8 mouse cellular contexts compared by ENCODE assay signal in genomic region chr1:151344283-151345108, GRCm38 (mm10). TPM values are rescaled to one million over a fixed set of nuclear protein-coding genes. Genes with fewer than 3 reads are reported as not detected.
DNase-seq lines count a peak whose midpoint lies in the region; ATAC-seq lines count a peak whose summit lies in the region.

TSS of gene Ivns1abp (plus strand) at chr1:151344477.

- DNase-seq in WW6 (ENCODE audit: low read depth, low spot score), result peak; percentile 88
- DNase-seq in cerebellum, postnatal 4 days (ENCODE audit: low spot score in 2 of 2), result peak; percentile 92 to 96
- DNase-seq in gastrocnemius, adult 18-20 months (ENCODE audit: low spot score), result peak; percentile 98
- DNase-seq in left cerebral cortex, adult 18-20 months (ENCODE audit: low spot score in 2 of 2), result peak; percentile 95 to 99
- peak; percentile 98 for DNase-seq in right cerebral cortex, adult 18-20 months
- peak; percentile 87 for DNase-seq in urinary bladder, postnatal 10 days (ENCODE audit: low spot score)

- peak within 1 kb of the TSS; percentile 96 for H3K27ac ChIP-seq in hindbrain, embryonic 16.5 days (ENCODE audit: low read depth, low read length)
- H3K27ac ChIP-seq in macrophage, result peak within 1 kb of the TSS; percentile 90

- H3K4me3 ChIP-seq in hindbrain, embryonic 16.5 days (ENCODE audit: low read length), result peak within 1 kb of the TSS; percentile 88
- peak within 1 kb of the TSS; percentile 64 for H3K4me3 ChIP-seq in macrophage (ENCODE audit: inconsistent target)

- H3K9ac ChIP-seq in hindbrain, embryonic 16.5 days (ENCODE audit: low read depth, low read length), result peak within 1 kb of the TSS; percentile 98

- H3K36me3 ChIP-seq in hindbrain, embryonic 16.5 days (ENCODE audit: control insufficient read depth, insufficient read depth, low read length), result no peaks in the 10 kb centered on the region
- H3K36me3 ChIP-seq in macrophage (ENCODE audit: inconsistent target), result no peaks in the 10 kb centered on the region

- under 1% methylated on average over 93 of the region's 104 CpGs for WGBS in hindbrain, embryonic 16.5 days
- under 1% methylated on average over 92 of the region's 104 CpGs for WGBS in macrophage (ENCODE audit: missing documents)

- peaks cover 26% of the 10 kb centered on the region for H3K4me1 ChIP-seq in hindbrain, embryonic 16.5 days (ENCODE audit: control insufficient read depth, insufficient read depth, low read depth, low read length)

- H3K4me2 ChIP-seq in hindbrain, embryonic 16.5 days (ENCODE audit: low read length), result peak within 1 kb of the TSS; percentile 78

- peaks cover 43% of the 10 kb centered on the region for H3K79me2 ChIP-seq in macrophage (ENCODE audit: inconsistent target)

- no peaks in the 10 kb centered on the region for H3K27me3 ChIP-seq in hindbrain, embryonic 16.5 days (replicated peaks; ENCODE audit: control insufficient read depth, insufficient read depth, low read length)

- peak; percentile 96 for ATAC-seq in hindbrain, embryonic 16.5 days

- H3K9me3 ChIP-seq in hindbrain, embryonic 16.5 days (ENCODE audit: control insufficient read depth, low read length), result no peaks in the 10 kb centered on the region

RNA-seq across cellular contexts. Expression of gene Ivns1abp, which starts in this region (rescaled TPM):
- total RNA-seq in gastrocnemius, adult 18-20 months (2021), result 100 to 1,000 TPM; 113 to 161 TPM
- 195 and 223 TPM in 2 replicates for polyA plus RNA-seq in hindbrain, embryonic 16.5 days (2015; fragmentation: Nextera tagmentation; extraction: Ambion mirVana)
- 100 to 1,000 TPM; 123 to 136 TPM for total RNA-seq in left cerebral cortex, adult 18-20 months (2021)
- 100 to 1,000 TPM in 14 of 26 experiments, 10 to 100 TPM in 12; 40.0 to 337 (median 106) TPM for total RNA-seq in macrophage (2018; cell fraction: chromatin; rRNA removed)
- 10 to 100 TPM; 18.9 to 73.2 (median 34.3) TPM for total RNA-seq in macrophage (2018; cell fraction: cytosol; rRNA removed)
- total RNA-seq in macrophage (2018; cell fraction: nucleus; rRNA removed), result 100 to 1,000 TPM in 12 of 26 experiments, 10 to 100 TPM in 14; 31.8 to 339 (median 97.2) TPM
- 48.2 to 82.7 TPM (median 58.0 TPM) in 3 replicates for polyA plus RNA-seq in macrophage (2018)

Comparison
In these comparisons a context has a peak if more than half of its experiments do, and no peak if none do; other contexts are left out.
1. Peak in every context shown above with its lines: DNase-seq, ATAC-seq, H3K4me3 ChIP-seq and H3K27ac ChIP-seq.